Mouse (Mus musculus) hindbrain, embryonic 15.5 days (tissue): ENCODE results near the gene Tns4. TPM values are rescaled to one million over a fixed set of nuclear protein-coding genes. Genes with fewer than 3 reads are reported as not detected.
A peak's percentile ranks its signal among the peaks of the same experiment; 100 is the strongest.

Experiments
- ATAC-seq: fragments of 200-750 bp; cut with Nextera tagmentation; 2 replicates; pipeline ENCODE4 v1.8.0; 2017; ENCODE audit warnings: low read depth, moderate number of reproducible peaks, moderate TSS enrichment; ENCODE audit not compliant: low FRiP score
- H3K27ac ChIP-seq: fragments of 300-500 bp; sonication (generic); replicated peaks from 2 replicates; pipeline ENCODE4 v1.5.1; 2015; ENCODE audit warnings: mild to moderate bottlenecking, inconsistent platforms
- H3K27me3 ChIP-seq: fragments of 300-500 bp; sonication (generic); 2 replicates; pipeline ENCODE4 v1.6.1; 2015; ENCODE audit warnings: control low read depth, inconsistent platforms
- H3K36me3 ChIP-seq: fragments of 300-500 bp; sonication (generic); 2 replicates; pipeline ENCODE4 v1.6.1; 2015; ENCODE audit warnings: control low read depth, inconsistent platforms
- H3K4me1 ChIP-seq: fragments of 300-500 bp; sonication (generic); replicated peaks from 2 replicates; pipeline ENCODE4 v1.6.1; 2015; ENCODE audit warnings: control low read depth, inconsistent platforms
- H3K4me2 ChIP-seq: fragments of 300-500 bp; sonication (generic); 2 replicates; pipeline ENCODE4 v1.6.1; 2015; ENCODE audit warnings: moderate library complexity, mild to moderate bottlenecking, inconsistent platforms
- H3K4me3 ChIP-seq: fragments of 300-500 bp; sonication (generic); 2 replicates; pipeline ENCODE4 v1.5.1; 2015; ENCODE audit warnings: mild to moderate bottlenecking, inconsistent platforms
- H3K9ac ChIP-seq: fragments of 300-500 bp; sonication (generic); 2 replicates; pipeline ENCODE4 v1.6.1; 2015; ENCODE audit warnings: inconsistent platforms
- H3K9me3 ChIP-seq: fragments of 300-500 bp; sonication (generic); 2 replicates; pipeline ENCODE4 v1.6.1; 2016; ENCODE audit warnings: control low read depth, inconsistent platforms
- WGBS: fragments of 180-500 bp; shearing (Covaris S2); methylation state at CpG from one replicate; pipeline ENCODE4 v1.1.7; 2015; 5-methylcytosine and 5-hydroxymethylcytosine counted together
- polyA plus RNA-seq: library from polyadenylated mRNA; unstranded; fragments of >200 nt; fragmentation: Nextera tagmentation; extraction: Ambion mirVana; gene quantifications from 2 replicates; pipeline ENCODE4 v1.2.1, GENCODE M21; 2015

Tns4 gene
- polyA plus RNA-seq, 1 experiment from 2014 or later = 0.08 TPM

GRCm38 (mm10) chr11:99062661-99063060 is 26.4 kb downstream of the Tns4 start:
- no peak overlapping the region for H3K9ac ChIP-seq
- H3K27ac ChIP-seq = no peak overlapping the region
- H3K9me3 ChIP-seq = no peaks in the 10 kb centered on the region
- whole genome bisulfite sequencing = 85% methylated on average over 7 of the region's 7 CpGs
- no peaks in the 10 kb centered on the region for H3K36me3 ChIP-seq
- H3K4me2 ChIP-seq = no peak overlapping the region
- H3K4me3 ChIP-seq = no peak overlapping the region
- no peaks in the 10 kb centered on the region for H3K4me1 ChIP-seq
- H3K27me3 ChIP-seq = no peaks in the 10 kb centered on the region
- no peak for ATAC-seq

GRCm38 (mm10) chr11:99060435-99060834 is 28.7 kb downstream of the Tns4 start:
- Histone ChIP-seq H3K27ac (no peak overlapping the region), H3K9ac (no peak overlapping the region), H3K27me3 (no peaks in the 10 kb centered on the region), H3K4me1 (peaks cover 8% of the 10 kb centered on the region), H3K4me3 (no peak overlapping the region), H3K4me2 (no peak overlapping the region), H3K36me3 (no peaks in the 10 kb centered on the region), H3K9me3 (no peaks in the 10 kb centered on the region)
- 87% methylated on average over 3 of the region's 3 CpGs for WGBS
- no peak for ATAC-seq

GRCm38 (mm10) chr11:99055571-99056452 is 33.3 kb downstream of the Tns4 start:
- WGBS = 3% methylated on average over 8 of the region's 8 CpGs
- Histone ChIP-seq H3K9ac (no peak overlapping the region), H3K9me3 (no peaks in the 10 kb centered on the region), H3K4me2 (no peak overlapping the region), H3K27me3 (no peaks in the 10 kb centered on the region), H3K4me3 (no peak overlapping the region), H3K4me1 (peaks cover 11% of the 10 kb centered on the region), H3K27ac (no peak overlapping the region), H3K36me3 (no peaks in the 10 kb centered on the region)
- no peak for ATAC-seq

- Histone ChIP-seq H3K4me1 (peaks cover 11% of the 10 kb centered on the region), H3K4me2 (no peak overlapping the region), H3K27me3 (no peaks in the 10 kb centered on the region), H3K27ac (no peak overlapping the region), H3K9ac (no peak overlapping the region), H3K9me3 (no peaks in the 10 kb centered on the region), H3K36me3 (no peaks in the 10 kb centered on the region), H3K4me3 (no peak overlapping the region)
- 67% methylated on average over 4 of the region's 4 CpGs for WGBS
- no peak for ATAC-seq
Measured at GRCm38 (mm10) chr11:99055143-99055542, 34.0 kb downstream of the Tns4 start.

GRCm38 (mm10) chr11:99047643-99048042 is 41.5 kb downstream of the Tns4 start:
- ATAC-seq = no peak; the same call in 1 of the 2 replicates
- 71% methylated on average over 2 of the region's 2 CpGs for WGBS
- Histone ChIP-seq H3K4me3 (no peak overlapping the region), H3K27ac (0 out of 2 replicates have a peak overlapping the region, but pooled peaks have one; percentile 21), H3K27me3 (no peaks in the 10 kb centered on the region), H3K9me3 (no peaks in the 10 kb centered on the region), H3K9ac (no peak overlapping the region), H3K4me2 (no peak overlapping the region), H3K4me1 (peaks cover 15% of the 10 kb centered on the region), H3K36me3 (no peaks in the 10 kb centered on the region)

- 0 out of 2 replicates have a peak, but pooled peaks have one; percentile 48 for ATAC-seq
- H3K36me3 ChIP-seq = no peaks in the 10 kb centered on the region
- peaks cover 18% of the 10 kb centered on the region for H3K4me1 ChIP-seq
- no peaks in the 10 kb centered on the region for H3K9me3 ChIP-seq
- H3K4me3 ChIP-seq = no peak overlapping the region
- 0 out of 2 replicates have a peak overlapping the region, but pooled peaks have one; percentile 21 for H3K27ac ChIP-seq
- no peak overlapping the region for H3K9ac ChIP-seq
- H3K27me3 ChIP-seq = no peaks in the 10 kb centered on the region
- 44% methylated on average over 5 of the region's 5 CpGs for WGBS
- no peak overlapping the region for H3K4me2 ChIP-seq
Measured at GRCm38 (mm10) chr11:99047120-99047519, 42.0 kb downstream of the Tns4 start.

GRCm38 (mm10) chr11:99045159-99045889 is 43.8 kb downstream of the Tns4 start:
- ATAC-seq = no peak
- Histone ChIP-seq H3K27ac (no peak overlapping the region), H3K27me3 (no peaks in the 10 kb centered on the region), H3K9me3 (no peaks in the 10 kb centered on the region), H3K4me1 (peaks cover 35% of the 10 kb centered on the region), H3K4me2 (no peak overlapping the region), H3K9ac (no peak overlapping the region), H3K36me3 (no peaks in the 10 kb centered on the region), H3K4me3 (no peak overlapping the region)
- WGBS = 91% methylated on average over 12 of the region's 12 CpGs

- ATAC-seq = no peak
- Histone ChIP-seq H3K27ac (no peak overlapping the region), H3K27me3 (no peaks in the 10 kb centered on the region), H3K9me3 (no peaks in the 10 kb centered on the region), H3K9ac (no peak overlapping the region), H3K4me3 (no peak overlapping the region), H3K4me2 (no peak overlapping the region), H3K36me3 (no peaks in the 10 kb centered on the region), H3K4me1 (peaks cover 40% of the 10 kb centered on the region)
- 92% methylated on average over 5 of the region's 5 CpGs for WGBS
Measured at GRCm38 (mm10) chr11:99044306-99044705, 44.8 kb downstream of the Tns4 start.

GRCm38 (mm10) chr11:99043632-99044031 is 45.5 kb downstream of the Tns4 start:
- H3K4me2 ChIP-seq = no peak overlapping the region
- WGBS = 85% methylated on average over 6 of the region's 6 CpGs
- ATAC-seq = no peak

GRCm38 (mm10) chr11:99042834-99043431 is 46.2 kb downstream of the Tns4 start:
- H3K9me3 ChIP-seq = no peaks in the 10 kb centered on the region
- WGBS = 48% methylated on average over 12 of the region's 12 CpGs
- no peak for ATAC-seq
- peak overlapping the region; percentile 32 for H3K9ac ChIP-seq
- peaks cover 40% of the 10 kb centered on the region for H3K4me1 ChIP-seq
- H3K27ac ChIP-seq = peak overlapping the region; percentile 21
- H3K27me3 ChIP-seq = no peaks in the 10 kb centered on the region
- H3K4me2 ChIP-seq = peak overlapping the region; percentile 94
- 0 out of 2 replicates have a peak overlapping the region, but pooled peaks have one; percentile 4 for H3K4me3 ChIP-seq
- no peaks in the 10 kb centered on the region for H3K36me3 ChIP-seq

More at GRCm38 (mm10) chr11:99043632-99044031, 45.5 kb downstream of the Tns4 start:
- Histone ChIP-seq H3K36me3 (no peaks in the 10 kb centered on the region), H3K9me3 (no peaks in the 10 kb centered on the region), H3K4me1 (peaks cover 40% of the 10 kb centered on the region), H3K27me3 (no peaks in the 10 kb centered on the region), H3K27ac (no peak overlapping the region), H3K9ac (no peak overlapping the region), H3K4me3 (no peak overlapping the region)

- 59% methylated on average over 16 of the region's 16 CpGs for WGBS
- ATAC-seq = no peak
- peak overlapping the region; percentile 71 for H3K9ac ChIP-seq
- no peaks in the 10 kb centered on the region for H3K9me3 ChIP-seq
- no peaks in the 10 kb centered on the region for H3K27me3 ChIP-seq
- H3K36me3 ChIP-seq = no peaks in the 10 kb centered on the region
- H3K27ac ChIP-seq = peak overlapping the region; percentile 77
- peak overlapping the region; percentile 94 for H3K4me2 ChIP-seq
- peak overlapping the region; percentile 61 for H3K4me3 ChIP-seq
- H3K4me1 ChIP-seq = peaks cover 32% of the 10 kb centered on the region
Measured at GRCm38 (mm10) chr11:99041841-99042780, 47.0 kb downstream of the Tns4 start.
